Mouse (Mus musculus) brain, embryonic 14.5 days (tissue): Measurements from ENCODE around the gene Tex19.1.

Experiments
- CTCF ChIP-seq: fragments of 200-500 bp; IDR thresholded peaks from 2 replicates; pipeline ENCODE4 v1.5.1; 2012; ENCODE audit warnings: inconsistent platforms, mild to moderate bottlenecking, moderate library complexity, borderline replicate concordance; ENCODE audit not compliant: insufficient read depth, insufficient read length; ENCODE audit errors: extremely low read depth
- POLR2A ChIP-seq: fragments of 200-500 bp; IDR thresholded peaks from 2 replicates; pipeline ENCODE4 v1.6.1; 2012; ENCODE audit warnings: mild to moderate bottlenecking, inconsistent platforms, borderline replicate concordance; ENCODE audit not compliant: poor library complexity, insufficient read depth, insufficient read length, severe bottlenecking; ENCODE audit errors: extremely low read depth

GRCm38 (mm10) chr11:121143325-121144015 lies 2.5 kb upstream of the Tex19.1 start:
- TF ChIP-seq CTCF (no peak), POLR2A (no peak)
